Mouse (Mus musculus) CH12.LX (cell line): ENCODE measurements around the gene Apon. TPM values are rescaled to one million over a fixed set of nuclear protein-coding genes. Genes with fewer than 3 reads are reported as not detected.
A peak's percentile ranks its signal among the peaks of the same experiment; 100 is the strongest.

ENCODE experiments used
- DNase-seq: peaks from one replicate; pipeline ENCODE4 v3.0.0-alpha.2; 2013; ENCODE audit errors: extremely low read depth
- H3K27ac ChIP-seq: 2 replicates; pipeline ENCODE4 v1.5.1; 2012; ENCODE audit warnings: low read depth, mild to moderate bottlenecking, control low read depth, moderate library complexity; ENCODE audit not compliant: insufficient read depth
- H3K27me3 ChIP-seq: replicated peaks from 2 replicates; pipeline ENCODE3; 2012; ENCODE audit warnings: inconsistent platforms
- H3K36me3 ChIP-seq, 2 experiments: replicated peaks in 1 of 2; 2 replicates each; pipeline versions ENCODE3 to v1.6.1; 2012; ENCODE audit warnings: inconsistent platforms in 1 of 2, low read length in 1 of 2, mild to moderate bottlenecking in 1 of 2, mixed read lengths in 1 of 2, moderate library complexity in 1 of 2; ENCODE audit not compliant: control insufficient read depth in 1 of 2, insufficient read depth in 1 of 2
- H3K4me1 ChIP-seq, 2 experiments: 2 replicates each; pipeline ENCODE4 v1.6.1; 2012; ENCODE audit warnings: inconsistent platforms in 1 of 2, moderate library complexity in 1 of 2; ENCODE audit not compliant: insufficient read depth in 2 of 2, control insufficient read depth in 1 of 2
- H3K4me2 ChIP-seq: 2 replicates; pipeline ENCODE4 v1.6.1; 2012; ENCODE audit warnings: low read depth, mild to moderate bottlenecking, control low read depth; ENCODE audit not compliant: poor library complexity, insufficient read depth, severe bottlenecking
- H3K4me3 ChIP-seq, 3 experiments: fragments of 150-350 bp in 1 of 3; sonication (generic) in 1 of 3; replicated peaks in 1 of 3; 2 replicates each; pipeline versions ENCODE3 to v1.5.1; 2011 to 2012; ENCODE audit warnings: low read depth in 2 of 3, low read length in 2 of 3, mild to moderate bottlenecking in 2 of 3, moderate library complexity in 2 of 3, control low read depth in 1 of 3, improper control_type of control experiment in 1 of 3, inconsistent platforms in 1 of 3, mixed read lengths in 1 of 3; ENCODE audit not compliant: poor library complexity in 1 of 3
- H3K79me2 ChIP-seq: replicated peaks from 2 replicates; pipeline ENCODE4 v1.6.1; 2012; ENCODE audit warnings: mild to moderate bottlenecking, moderate library complexity; ENCODE audit not compliant: control insufficient read depth, poor library complexity, insufficient read depth, severe bottlenecking; ENCODE audit errors: extremely low read depth
- H3K9ac ChIP-seq: 2 replicates; pipeline ENCODE4 v1.6.1; 2012; ENCODE audit warnings: low read depth, mild to moderate bottlenecking, control low read depth, moderate library complexity; ENCODE audit not compliant: insufficient read depth
- H3K9me3 ChIP-seq: replicated peaks from 2 replicates; pipeline ENCODE3; 2012; ENCODE audit warnings: low read length, inconsistent platforms, mixed read lengths
- BHLHE40 ChIP-seq: IDR thresholded peaks from 2 replicates; pipeline ENCODE4 v1.6.1; 2011; ENCODE audit warnings: mild to moderate bottlenecking, low read depth, low read length, improper control_type of control experiment
- CHD1 ChIP-seq: IDR thresholded peaks from 2 replicates; pipeline ENCODE4 v1.6.1; 2012; ENCODE audit warnings: low read depth, low read length, improper control_type of control experiment, inconsistent platforms
- CHD2 ChIP-seq: IDR thresholded peaks from 2 replicates; pipeline ENCODE4 v1.6.1; 2011; ENCODE audit warnings: low read length, improper control_type of control experiment
- CTCF ChIP-seq, 2 experiments: IDR thresholded peaks in 1 of 2; conservative IDR thresholded peaks in 1 of 2; 2 replicates each; pipeline ENCODE4 v1.5.1; 2011 to 2012; ENCODE audit warnings: low read depth in 2 of 2, low read length in 2 of 2, improper control_type of control experiment in 1 of 2, inconsistent platforms in 1 of 2, mild to moderate bottlenecking in 1 of 2, moderate library complexity in 1 of 2
- E2F4 ChIP-seq: IDR thresholded peaks from 2 replicates; pipeline ENCODE4 v1.6.1; 2011; ENCODE audit warnings: low read depth, low read length, improper control_type of control experiment; ENCODE audit not compliant: insufficient replicate concordance
- ELF1 ChIP-seq: IDR thresholded peaks from 2 replicates; pipeline ENCODE4 v1.6.1; 2014; ENCODE audit warnings: low read depth, mild to moderate bottlenecking, inconsistent platforms, low read length, improper control_type of control experiment
- EP300 ChIP-seq: IDR thresholded peaks from 2 replicates; pipeline ENCODE4 v1.6.1; 2011; ENCODE audit warnings: low read length, improper control_type of control experiment
- ETS1 ChIP-seq: conservative IDR thresholded peaks from 2 replicates; pipeline ENCODE4 v1.6.1; 2012; ENCODE audit warnings: low read depth, mild to moderate bottlenecking, inconsistent platforms, low read length, improper control_type of control experiment, moderate library complexity
- GABPA ChIP-seq: IDR thresholded peaks from 2 replicates; pipeline ENCODE4 v1.6.1; 2012; ENCODE audit warnings: low read depth, low read length, improper control_type of control experiment, inconsistent platforms; ENCODE audit not compliant: insufficient replicate concordance
- HCFC1 ChIP-seq: IDR thresholded peaks from 2 replicates; pipeline ENCODE4 v1.6.1; 2012; ENCODE audit warnings: low read depth, mild to moderate bottlenecking, inconsistent platforms, low read length, improper control_type of control experiment
- IRF4 ChIP-seq: IDR thresholded peaks from 2 replicates; pipeline ENCODE4 v1.6.1; 2014; ENCODE audit warnings: low read depth, mild to moderate bottlenecking, inconsistent platforms, low read length, improper control_type of control experiment
- JUND ChIP-seq: conservative IDR thresholded peaks from 2 replicates; pipeline ENCODE4 v1.6.1; 2011; ENCODE audit warnings: low read depth, low read length, improper control_type of control experiment
- MAFK ChIP-seq: IDR thresholded peaks from 2 replicates; pipeline ENCODE4 v1.6.1; 2011; ENCODE audit warnings: low read length, improper control_type of control experiment; ENCODE audit not compliant: insufficient replicate concordance
- MAX ChIP-seq: IDR thresholded peaks from 2 replicates; pipeline ENCODE4 v1.6.1; 2011; ENCODE audit warnings: low read length, improper control_type of control experiment
- MAZ ChIP-seq: IDR thresholded peaks from 2 replicates; pipeline ENCODE4 v1.6.1; 2012; ENCODE audit warnings: low read depth, mild to moderate bottlenecking, inconsistent platforms, low read length, improper control_type of control experiment, moderate library complexity
- MEF2A ChIP-seq: IDR thresholded peaks from 2 replicates; pipeline ENCODE4 v1.6.1; 2014; ENCODE audit warnings: low read depth, mild to moderate bottlenecking, inconsistent platforms, low read length, improper control_type of control experiment, borderline replicate concordance
- MXI1 ChIP-seq: IDR thresholded peaks from 2 replicates; pipeline ENCODE4 v1.6.1; 2011; ENCODE audit warnings: mild to moderate bottlenecking, low read depth, low read length, improper control_type of control experiment
- MYC ChIP-seq: IDR thresholded peaks from 2 replicates; pipeline ENCODE4 v1.6.1; 2011; ENCODE audit warnings: low read depth, mild to moderate bottlenecking, improper control_type of control experiment, low read length
- NELFE ChIP-seq: IDR thresholded peaks from 2 replicates; pipeline ENCODE4 v1.6.1; 2011; ENCODE audit warnings: low read depth, low read length, improper control_type of control experiment
- NRF1 ChIP-seq: IDR thresholded peaks from 2 replicates; pipeline ENCODE4 v1.6.1; 2014; ENCODE audit warnings: low read depth, mild to moderate bottlenecking, inconsistent platforms, low read length, improper control_type of control experiment, moderate library complexity
- POLR2A ChIP-seq: IDR thresholded peaks from 2 replicates; pipeline ENCODE4 v1.6.1; 2011; ENCODE audit warnings: low read depth, mild to moderate bottlenecking, improper control_type of control experiment, low read length
- POLR2AphosphoS2 ChIP-seq: IDR thresholded peaks from 2 replicates; pipeline ENCODE4 v1.6.1; 2011; ENCODE audit warnings: low read depth, low read length, improper control_type of control experiment
- RAD21 ChIP-seq: IDR thresholded peaks from 2 replicates; pipeline ENCODE4 v1.6.1; 2011; ENCODE audit warnings: low read depth, mild to moderate bottlenecking, low read length, improper control_type of control experiment, moderate library complexity
- SIN3A ChIP-seq: IDR thresholded peaks from 2 replicates; pipeline ENCODE4 v1.6.1; 2012; ENCODE audit warnings: low read length, improper control_type of control experiment, inconsistent platforms
- SMC3 ChIP-seq: IDR thresholded peaks from 2 replicates; pipeline ENCODE4 v1.6.1; 2011; ENCODE audit warnings: low read depth, low read length, improper control_type of control experiment
- TBP ChIP-seq: conservative IDR thresholded peaks from 2 replicates; pipeline ENCODE4 v1.6.1; 2011; ENCODE audit warnings: low read depth, low read length, improper control_type of control experiment
- TCF12 ChIP-seq: IDR thresholded peaks from 2 replicates; pipeline ENCODE4 v1.6.1; 2014; ENCODE audit warnings: low read depth, mild to moderate bottlenecking, inconsistent platforms, low read length, improper control_type of control experiment
- UBTF ChIP-seq: IDR thresholded peaks from 2 replicates; pipeline ENCODE4 v1.6.1; 2012; ENCODE audit warnings: low read depth, mild to moderate bottlenecking, inconsistent platforms, low read length, improper control_type of control experiment, moderate library complexity
- USF1 ChIP-seq: IDR thresholded peaks from 2 replicates; pipeline ENCODE4 v1.6.1; 2014; ENCODE audit warnings: low read depth, mild to moderate bottlenecking, inconsistent platforms, low read length, improper control_type of control experiment
- USF2 ChIP-seq: conservative IDR thresholded peaks from 2 replicates; pipeline ENCODE4 v1.6.1; 2011; ENCODE audit warnings: low read depth, low read length, improper control_type of control experiment
- ZKSCAN1 ChIP-seq: IDR thresholded peaks from 2 replicates; pipeline ENCODE4 v1.6.1; 2012; ENCODE audit warnings: low read depth, inconsistent platforms, low read length, improper control_type of control experiment, borderline replicate concordance
- ZMIZ1 ChIP-seq: IDR thresholded peaks from 2 replicates; pipeline ENCODE4 v1.6.1; 2012; ENCODE audit warnings: low read depth, mild to moderate bottlenecking, inconsistent platforms, low read length, improper control_type of control experiment
- ZNF384 ChIP-seq: IDR thresholded peaks from 2 replicates; pipeline ENCODE4 v1.6.1; 2012; ENCODE audit warnings: low read depth, low read length, improper control_type of control experiment, inconsistent platforms
- dilution Hi-C: fragments of 300-500 bp; cut with MboI; formaldehyde crosslinking; loops from 2 replicates; pipeline ENCODE4 v1.14.3; 2020; ENCODE audit warnings: low sequenced_read_pairs; ENCODE audit not compliant: extremely low pct_unique_long_range_greater_than_20kb, extremely low pct_ligation_motif_present
- in situ Hi-C: fragments of 300-500 bp; cut with MboI; formaldehyde crosslinking; loops from 3 replicates; pipeline ENCODE4 v1.14.3; 2019; ENCODE audit warnings: low sequenced_read_pairs, low pct_ligation_motif_present, low pct_unique_long_range_greater_than_20kb, mixed read lengths
- polyA plus RNA-seq: library from polyadenylated mRNA; unstranded; fragments of >175 nt; gene quantifications from 2 replicates; pipeline ENCODE4 v1.2.1, GENCODE M21; 2012; ENCODE audit warnings: low read depth; ENCODE audit not compliant: insufficient read length
- total RNA-seq, 2 experiments: library from RNA; depleted of rRNA; stranded (reverse); fragments of 300-350 nt in 1 of 2; fragments of >200 nt in 1 of 2; gene quantifications; 2 replicates each; pipeline ENCODE4 v1.2.3; 2012 to 2014

Apon gene
- total and polyA plus RNA-seq, 3 experiments: 0.30 to 0.80 (median 0.62) TPM

- H3K27ac ChIP-seq: no peak within 1 kb of the TSS
- dilution Hi-C loops: no loop called here
- peak within 1 kb of the TSS; percentile 35 for H3K4me2 ChIP-seq
- peaks cover 3% of the 10 kb centered on the region for H3K79me2 ChIP-seq
- H3K9ac ChIP-seq: peak within 1 kb of the TSS; percentile 48
- in situ Hi-C loops: no loop called here
- H3K4me1 ChIP-seq: peaks cover 5 to 21% of the 10 kb centered on the region in 2 experiments; a peak in 2 of 4 replicates
- H3K9me3 ChIP-seq: no peaks in the 10 kb centered on the region
- peaks cover 0 to 15% of the 10 kb centered on the region in 2 experiments for H3K36me3 ChIP-seq
- H3K27me3 ChIP-seq: no peaks in the 10 kb centered on the region
- peak; percentile 98 for DNase-seq
- peak within 1 kb of the TSS; percentile 74 to 89 (median 88) for H3K4me3 ChIP-seq
- TF ChIP-seq ZKSCAN1: no peak
- TF ChIP-seq MAZ: peak; percentile 82
- peak; percentile 81; the same call in 1 of the 2 replicates for TF ChIP-seq ZMIZ1
- TF ChIP-seq EP300: no peak
- TF ChIP-seq SIN3A: peak; percentile 84
- TF ChIP-seq ELF1: peak; percentile 81
- TF ChIP-seq USF2: no peak
- TF ChIP-seq NELFE: peak; percentile 86
- TF ChIP-seq RAD21: no peak
- TF ChIP-seq ZNF384: no peak
- no peak for TF ChIP-seq SMC3
- TF ChIP-seq HCFC1: peak; percentile 52
- TF ChIP-seq E2F4: no peak
- TF ChIP-seq UBTF: 0 out of 2 replicates have a peak, but pooled peaks have one; percentile 44
- TF ChIP-seq GABPA: no peak
- peak; percentile 49; the same call in 1 of the 2 replicates for TF ChIP-seq MYC
- peak; percentile 81; the same call in 1 of the 2 replicates for TF ChIP-seq MXI1
- no peak for TF ChIP-seq NRF1
- TF ChIP-seq ETS1: peak; percentile 46
- TF ChIP-seq MAX: peak; percentile 52
- no peak for TF ChIP-seq TBP
- TF ChIP-seq USF1: no peak
- peak; percentile 66; the same call in 1 of the 2 replicates for TF ChIP-seq MEF2A
- no peak for TF ChIP-seq JUND
- TF ChIP-seq CHD1: no peak
- peak; percentile 29; the same call in 1 of the 2 replicates for TF ChIP-seq BHLHE40
- peak; percentile 77 for TF ChIP-seq POLR2AphosphoS2
- TF ChIP-seq CHD2: peak; percentile 69
- TF ChIP-seq IRF4: peak; percentile 39; the same call in 1 of the 2 replicates
- TF ChIP-seq MAFK: no peak
- peak; percentile 89 for TF ChIP-seq TCF12
- TF ChIP-seq POLR2A: peak; percentile 91
- no peak for TF ChIP-seq CTCF (conservative IDR thresholded peaks at IDR 0.05 in 1 of 2, IDR thresholded peaks at IDR 0.05 in 1 of 2; ENCODE audit: low read depth in 2 of 2, low read length in 2 of 2)
These were observed 16.5 kb downstream of the Apon start, which contains the start of gene Stat2 for GRCm38 (mm10) chr10:128270287-128270841. TSS of gene Stat2 (plus strand) at chr10:128270559.
